Mouse (Mus musculus) cerebellum, postnatal 14 days (tissue): ENCODE measurements around the gene Il1rapl1.

ENCODE experiments used
- DNase-seq, 2 experiments: peaks; one replicate each; pipeline ENCODE4 v3.0.0; 2021; ENCODE audit warnings: mixed read lengths in 2 of 2

Il1rapl1 gene

DNA sequence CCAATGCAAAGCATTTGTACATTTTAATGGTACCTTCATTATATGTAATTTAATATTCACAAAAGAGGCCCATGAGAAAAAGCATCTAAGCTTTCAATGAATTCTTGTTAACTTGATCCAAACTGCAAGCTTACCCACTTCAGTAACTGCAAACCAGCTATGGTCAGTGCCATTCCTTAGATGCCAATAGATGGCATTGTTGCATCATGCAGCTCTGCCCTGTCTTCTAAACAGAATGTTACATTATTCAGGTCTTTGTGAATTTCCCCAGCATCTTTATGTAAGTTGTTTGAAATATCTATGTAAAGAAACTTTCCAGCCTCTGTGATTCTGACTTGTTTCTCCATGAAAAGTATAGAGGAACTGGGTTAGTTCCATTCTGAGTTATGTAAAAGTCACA is 514.5 kb downstream of the Il1rapl1 start:
- peak; percentile 9 to 33 for DNase-seq

DNA sequence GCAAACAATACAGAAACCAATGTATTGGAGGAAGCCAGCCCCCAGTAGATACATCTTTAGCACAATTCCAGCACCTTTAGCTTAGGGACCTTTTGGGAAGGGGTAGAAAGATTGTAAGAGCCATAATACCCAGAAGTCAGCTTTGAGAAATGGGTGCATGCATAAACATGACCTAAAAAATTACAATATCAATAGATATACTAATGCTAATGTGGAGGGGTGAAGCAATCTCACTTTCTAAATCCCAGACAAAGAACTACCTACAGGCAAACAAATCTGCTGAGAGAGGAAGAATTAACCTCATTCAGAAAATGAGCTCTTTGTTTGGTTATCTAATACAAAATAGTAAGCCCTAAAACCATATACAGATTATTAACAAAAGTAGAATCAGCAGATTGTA is 607.4 kb downstream of the Il1rapl1 start:
- DNase-seq: no peak

DNA sequence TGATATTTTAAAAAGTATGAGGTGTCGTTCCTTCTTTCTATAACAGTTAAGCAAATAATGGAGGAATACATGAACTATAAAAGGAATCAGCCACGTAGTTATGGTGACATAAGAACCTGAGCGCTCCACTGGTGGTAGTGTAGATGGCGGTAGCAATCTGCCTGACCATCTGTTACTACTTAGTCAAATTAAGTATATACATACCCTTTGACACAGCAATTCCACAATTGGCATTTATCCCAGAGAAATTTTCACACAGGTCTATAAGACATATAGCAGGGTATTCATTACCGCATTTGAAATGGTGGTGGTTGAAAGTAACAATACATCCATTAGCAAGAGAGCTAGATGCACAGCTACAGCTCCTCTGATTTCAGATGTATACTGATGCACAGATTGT is 612.8 kb downstream of the Il1rapl1 start:
- peak; percentile 8 to 20 for DNase-seq

DNA sequence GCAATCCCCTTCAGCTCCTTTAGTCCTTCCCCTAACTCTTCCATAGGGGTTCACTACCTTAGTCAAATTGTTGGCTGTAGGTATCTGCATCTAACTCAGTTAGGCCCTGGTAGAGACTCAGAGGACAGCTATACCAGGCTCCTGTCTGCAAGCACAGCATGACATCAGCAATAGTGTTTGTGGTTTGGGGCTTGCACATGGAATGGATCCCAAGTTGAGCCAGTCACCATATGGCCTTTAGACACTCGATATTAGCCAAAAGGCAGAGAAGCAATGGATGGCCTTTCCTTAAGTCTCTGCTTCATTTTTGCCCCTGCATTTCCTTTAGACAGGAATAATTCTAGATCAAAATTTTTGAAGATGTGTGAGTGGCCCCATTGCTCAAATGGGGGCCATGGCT is 632.0 kb downstream of the Il1rapl1 start:
- peak in 1 of 2 experiments; percentile 10 for DNase-seq

DNA sequence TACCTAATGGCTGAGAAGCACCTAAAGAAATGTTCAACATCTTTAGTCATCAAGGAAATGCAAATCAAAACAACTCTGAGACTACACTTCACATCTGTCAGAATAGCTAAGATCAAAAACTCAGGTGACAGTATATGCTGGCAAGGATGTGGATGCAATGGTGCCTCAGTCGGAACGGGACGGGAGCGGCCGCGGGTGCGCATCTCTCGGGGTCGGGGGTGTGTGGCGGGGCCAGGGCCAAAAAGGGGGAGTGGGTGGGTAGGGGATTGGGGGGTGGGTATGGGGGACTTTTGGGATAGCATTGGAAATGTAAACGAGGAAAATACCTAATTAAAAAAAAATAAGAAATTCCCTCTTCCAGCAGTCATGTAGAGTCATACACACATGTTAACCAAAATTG is 877.3 kb downstream of the Il1rapl1 start:
- peak; percentile 81 to 93 for DNase-seq

DNA sequence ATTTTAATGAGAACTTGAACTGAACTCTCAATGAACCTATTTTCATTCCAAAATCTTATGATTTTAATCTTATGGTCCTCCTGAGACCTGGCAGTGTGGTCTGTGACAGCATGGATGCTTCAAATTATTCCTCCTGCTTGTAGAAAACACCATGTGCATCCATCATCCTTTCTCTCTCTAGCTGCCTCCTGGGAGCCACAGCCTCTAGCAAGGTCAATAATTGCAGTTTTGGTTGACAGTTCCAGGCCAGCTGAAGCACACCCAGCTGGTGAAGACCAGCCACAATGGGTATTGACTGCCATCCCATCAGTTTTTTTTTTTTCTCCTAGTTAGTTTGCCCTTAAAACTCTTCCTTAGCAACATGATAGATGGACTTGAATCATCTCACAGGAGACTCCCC is 890.2 kb downstream of the Il1rapl1 start:
- no peak for DNase-seq

DNA sequence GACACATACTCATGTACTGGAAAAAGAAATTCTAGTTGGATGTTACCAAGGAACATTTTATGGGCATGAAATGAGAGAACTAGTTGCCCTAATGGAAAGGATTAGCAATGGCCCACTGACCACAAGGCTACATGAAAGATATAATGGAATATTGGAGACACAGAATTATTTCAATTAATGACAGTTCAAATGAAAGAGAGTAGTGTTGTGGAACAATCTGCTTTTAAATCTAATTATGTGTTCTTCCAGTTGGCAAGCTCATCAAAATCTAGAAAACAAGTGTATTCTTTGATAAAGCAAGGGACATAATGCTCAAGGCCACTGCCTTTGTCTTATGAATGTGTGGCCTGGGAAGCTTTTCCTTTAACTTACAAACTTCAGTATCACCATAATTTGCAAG is 1113.1 kb downstream of the Il1rapl1 start:
- no peak for DNase-seq

DNA sequence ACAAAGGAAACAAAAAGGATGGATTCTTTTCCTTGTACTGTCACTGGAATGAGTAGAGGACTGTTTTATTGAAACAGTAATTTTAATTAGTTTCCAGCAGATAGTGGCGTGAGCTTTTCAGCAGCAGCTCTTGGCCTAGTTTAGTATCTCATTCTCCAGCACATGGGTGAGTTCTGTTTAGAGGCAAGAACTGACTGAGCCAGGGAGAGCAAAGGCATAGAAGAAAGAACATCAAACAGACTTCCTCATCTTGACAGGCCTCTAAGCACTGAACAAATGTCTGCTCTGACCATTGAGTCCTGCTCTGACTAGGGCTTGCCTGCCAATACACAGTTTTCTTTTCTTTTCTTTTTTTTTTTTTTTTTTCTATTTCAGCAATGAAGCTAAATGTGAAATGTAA is 1160.3 kb downstream of the Il1rapl1 start:
- no peak for DNase-seq

DNA sequence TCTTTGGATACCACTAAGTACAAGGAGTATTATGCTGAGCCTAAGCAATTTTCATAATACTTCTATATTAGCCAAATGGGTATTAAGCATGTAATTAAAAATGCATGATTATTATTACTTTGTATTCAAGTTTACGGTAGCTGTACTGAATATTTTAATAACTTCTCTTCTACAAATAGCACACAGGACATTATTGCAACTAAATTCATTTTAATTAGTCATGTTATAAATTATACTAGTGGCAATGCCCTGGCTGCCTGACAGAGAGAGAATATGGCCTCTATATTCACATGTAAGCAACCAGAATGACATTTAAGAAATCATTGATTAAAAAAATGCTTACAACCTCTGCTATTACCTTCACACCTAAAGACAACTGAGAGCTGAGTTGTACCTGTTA is 1160.8 kb downstream of the Il1rapl1 start:
- DNase-seq: no peak

DNA sequence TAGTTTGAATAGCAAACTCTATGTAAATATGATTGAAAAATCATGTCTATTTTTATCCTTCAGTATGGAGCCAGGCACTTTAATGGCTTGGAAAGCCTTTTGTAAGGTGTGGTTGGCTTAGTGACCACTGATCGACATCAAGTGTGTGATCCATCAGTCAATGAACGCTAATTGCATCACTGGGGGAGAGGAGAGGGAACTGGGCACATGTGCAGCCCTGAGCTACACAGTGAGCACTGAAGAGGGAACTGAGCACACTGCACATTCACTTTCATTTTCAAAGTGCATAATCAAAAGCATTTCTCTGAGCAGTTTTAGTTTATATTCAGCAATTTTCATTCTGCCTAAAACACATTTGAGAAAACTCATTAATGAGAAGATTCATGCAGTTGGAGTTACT is 1164.5 kb downstream of the Il1rapl1 start:
- DNase-seq: no peak

DNA sequence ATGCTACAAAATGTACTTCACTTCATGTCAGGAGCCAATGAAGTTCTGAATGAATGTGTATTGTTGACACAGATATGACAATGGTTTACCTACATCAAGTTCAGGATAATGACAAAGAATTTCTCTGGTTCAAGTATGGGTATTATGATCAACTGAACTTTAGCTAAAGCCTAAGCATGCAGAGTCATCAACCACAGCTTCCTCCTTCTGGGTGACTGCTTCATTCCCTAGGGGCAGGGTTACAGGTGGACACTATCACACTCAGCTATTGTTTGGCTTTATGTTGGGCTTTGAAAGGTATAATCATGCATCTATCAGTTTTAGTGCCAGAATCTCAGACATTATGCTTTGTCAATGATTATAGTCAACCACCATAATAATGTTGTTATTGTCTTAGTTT is 1166.3 kb downstream of the Il1rapl1 start:
- no peak for DNase-seq

DNA sequence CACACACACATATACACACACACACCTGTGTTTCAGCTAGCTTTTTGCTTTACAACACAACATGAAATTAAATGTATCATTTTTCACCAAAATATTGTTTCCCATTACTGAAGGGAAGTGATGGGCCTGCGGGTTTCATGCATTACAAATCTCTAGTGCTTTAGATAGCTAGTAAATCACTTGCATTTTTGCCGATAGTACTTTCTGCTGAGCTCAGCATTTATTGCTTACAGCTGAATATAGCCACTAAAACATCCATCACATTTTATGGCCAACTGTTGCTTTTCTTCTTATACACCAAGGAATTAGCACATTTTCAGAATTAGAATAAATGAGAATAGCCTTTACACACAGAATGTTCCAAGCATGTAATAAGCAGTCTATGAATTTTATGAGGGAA is 1260.6 kb downstream of the Il1rapl1 start:
- DNase-seq: no peak

DNA sequence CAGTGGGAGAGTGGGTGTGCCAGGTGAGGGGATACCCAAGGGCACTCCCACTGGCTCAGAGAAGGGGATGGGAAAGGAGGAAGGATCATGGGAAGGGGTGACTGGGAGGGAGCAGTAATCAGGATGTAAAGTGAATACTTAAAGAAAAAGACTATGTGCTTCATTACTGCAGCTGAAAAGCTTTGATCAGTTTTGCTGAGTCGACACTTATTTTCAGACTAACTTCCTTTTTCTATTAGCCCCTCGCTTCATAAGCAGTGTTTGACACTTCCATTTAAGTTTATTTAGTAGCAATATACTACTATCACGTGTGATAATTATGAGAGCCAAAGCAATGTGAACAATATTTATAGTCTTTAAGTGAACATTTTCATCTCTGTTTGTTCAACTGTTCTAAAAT is 1307.2 kb downstream of the Il1rapl1 start:
- no peak for DNase-seq

DNA sequence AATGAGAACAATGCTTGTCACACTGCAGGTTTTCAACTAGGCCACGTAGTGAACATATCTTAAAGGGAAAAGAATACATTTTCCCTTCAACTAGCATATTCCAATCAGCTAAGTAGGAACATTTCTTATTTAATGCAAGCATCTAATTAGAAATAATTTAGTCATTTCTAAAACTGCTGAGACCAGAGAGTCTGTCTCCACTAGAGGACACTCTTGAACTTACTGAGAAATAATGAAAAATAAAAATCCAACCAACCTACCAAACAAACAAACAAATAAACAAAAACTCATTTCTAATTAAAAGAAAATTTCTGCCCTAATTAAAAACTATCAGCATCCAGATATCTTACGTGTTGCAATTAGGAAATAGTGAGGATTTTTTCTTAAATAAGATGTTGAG is 1312.7 kb downstream of the Il1rapl1 start:
- DNase-seq: no peak

DNA sequence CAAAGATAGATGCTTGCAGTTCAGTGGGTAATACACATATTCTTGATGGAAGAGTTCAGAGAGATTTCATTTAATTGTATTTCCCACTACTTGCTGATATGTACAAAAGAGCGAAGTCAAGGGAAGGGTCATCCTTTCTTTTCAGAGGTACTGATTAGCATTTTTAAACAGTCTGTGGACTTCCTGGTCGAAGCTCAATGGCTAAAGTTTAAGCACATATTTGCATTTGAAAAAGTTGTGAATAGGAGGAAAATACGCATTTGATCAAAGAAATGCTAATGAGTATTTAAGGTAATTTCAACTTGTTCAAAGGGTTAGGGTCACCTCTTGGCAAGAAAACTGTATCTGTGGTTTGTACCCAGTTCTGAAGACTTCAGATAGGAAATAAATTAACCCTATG is 1386.6 kb downstream of the Il1rapl1 start:
- DNase-seq: no peak
